Mouse (Mus musculus) brain, embryonic 14.5 days (tissue): Measurements from ENCODE around the gene Pik3ca.

Source experiments
- CTCF ChIP-seq: fragments of 200-500 bp; IDR thresholded peaks from 2 replicates; pipeline ENCODE4 v1.5.1; 2012; ENCODE audit warnings: inconsistent platforms, mild to moderate bottlenecking, moderate library complexity, borderline replicate concordance; ENCODE audit not compliant: insufficient read depth, insufficient read length; ENCODE audit errors: extremely low read depth
- POLR2A ChIP-seq: fragments of 200-500 bp; IDR thresholded peaks from 2 replicates; pipeline ENCODE4 v1.6.1; 2012; ENCODE audit warnings: mild to moderate bottlenecking, inconsistent platforms, borderline replicate concordance; ENCODE audit not compliant: poor library complexity, insufficient read depth, insufficient read length, severe bottlenecking; ENCODE audit errors: extremely low read depth

DNA sequence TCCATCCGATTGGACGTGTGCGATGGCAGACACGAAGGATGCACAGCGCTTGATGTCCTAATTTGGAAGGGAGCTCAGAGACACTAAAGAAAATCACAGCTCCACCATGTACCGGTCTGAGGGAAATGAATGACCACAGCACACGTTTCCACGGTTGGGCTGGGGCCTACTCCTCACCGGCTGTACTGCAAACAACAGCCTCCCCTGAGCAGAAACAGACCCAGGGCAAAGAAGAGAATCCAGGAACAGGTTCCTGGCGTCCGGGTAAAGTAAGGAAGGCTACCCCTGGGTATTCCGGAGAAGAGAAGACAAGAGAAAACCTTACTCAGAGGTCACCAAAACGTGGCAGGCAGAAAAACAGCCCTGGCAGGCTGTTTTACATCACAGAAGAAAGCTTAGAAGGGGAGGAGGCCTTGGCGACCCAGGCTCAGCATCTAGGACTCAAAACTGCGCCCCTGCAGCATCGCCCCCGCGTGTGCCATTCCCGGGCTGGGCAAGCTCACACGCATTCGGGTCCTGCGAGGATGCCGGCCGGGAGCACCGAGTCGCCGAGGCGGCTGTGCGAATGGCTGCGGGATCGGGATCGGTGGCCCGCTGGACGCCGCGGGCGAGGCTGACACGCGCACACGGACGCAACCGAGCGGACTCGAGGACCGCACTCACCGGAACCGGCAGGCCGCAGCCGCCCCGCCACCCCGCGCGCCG lies 32.5 kb upstream of the Pik3ca start:
- TF ChIP-seq POLR2A (no peak), CTCF (no peak)
